Mouse (Mus musculus) duodenum, adult 2 months (tissue): ENCODE data around the gene Slc18a3. TPM values are rescaled to one million over a fixed set of nuclear protein-coding genes. Genes with fewer than 3 reads are reported as not detected.

Experiments
- polyA plus RNA-seq: library from polyadenylated mRNA; depleted of rRNA; stranded (reverse); fragments of >200 nt; gene quantifications from 2 replicates; pipeline ENCODE4 v1.2.3, GENCODE M21; 2012; ENCODE audit warnings: low replicate concordance; rRNA removed

Gene Slc18a3
- 1.0 and 1.2 TPM in 2 replicates for polyA plus RNA-seq

DNA sequence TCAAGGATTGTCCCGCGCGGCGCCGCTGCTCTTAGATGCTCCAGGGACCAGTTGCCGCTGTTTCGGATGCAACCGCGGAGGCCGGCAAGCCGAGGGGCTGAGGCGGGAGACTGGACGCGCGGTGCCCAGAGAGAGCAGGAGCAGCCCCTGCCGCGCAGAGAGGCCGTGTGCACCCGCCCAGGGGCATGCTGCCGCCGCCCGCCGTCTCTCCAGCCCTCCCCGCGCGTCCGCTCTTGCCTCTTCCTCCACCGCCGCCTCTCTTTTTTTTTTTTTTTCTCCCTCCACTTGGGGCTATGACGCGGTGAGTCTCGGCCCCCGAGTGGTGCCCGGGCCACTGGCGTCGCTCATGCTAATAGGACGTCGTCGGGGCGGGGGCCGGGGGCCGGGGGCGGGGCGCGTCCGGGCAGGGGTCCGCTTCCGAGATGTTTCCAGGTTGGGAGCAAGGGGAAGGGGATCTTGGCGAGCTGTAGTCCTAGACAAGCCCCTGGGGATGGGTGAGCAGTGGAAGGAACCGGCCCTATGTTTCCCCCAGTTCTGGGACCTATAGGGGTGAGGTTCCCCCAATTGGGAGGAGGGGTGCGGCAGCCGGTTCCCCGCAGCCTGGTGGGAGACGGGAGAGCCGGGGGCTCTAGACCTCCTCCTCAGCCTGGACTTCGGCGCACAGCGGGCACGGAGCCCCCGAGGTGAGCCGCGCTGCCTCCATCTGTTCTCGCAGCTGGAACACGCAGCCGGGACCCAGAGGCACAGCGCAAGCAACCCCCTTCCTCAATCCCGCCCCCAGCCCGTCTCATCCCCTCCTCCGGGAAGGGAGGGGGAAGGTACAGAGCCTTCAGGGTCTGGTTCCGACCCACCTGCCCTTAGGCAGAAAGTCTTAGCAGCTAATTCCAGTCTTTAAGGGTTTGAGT, at the start of gene Slc18a3:
Gene Slc18a3, minus strand, starts transcription at position 250 of the 905 bp plus-strand sequence.

DNA sequence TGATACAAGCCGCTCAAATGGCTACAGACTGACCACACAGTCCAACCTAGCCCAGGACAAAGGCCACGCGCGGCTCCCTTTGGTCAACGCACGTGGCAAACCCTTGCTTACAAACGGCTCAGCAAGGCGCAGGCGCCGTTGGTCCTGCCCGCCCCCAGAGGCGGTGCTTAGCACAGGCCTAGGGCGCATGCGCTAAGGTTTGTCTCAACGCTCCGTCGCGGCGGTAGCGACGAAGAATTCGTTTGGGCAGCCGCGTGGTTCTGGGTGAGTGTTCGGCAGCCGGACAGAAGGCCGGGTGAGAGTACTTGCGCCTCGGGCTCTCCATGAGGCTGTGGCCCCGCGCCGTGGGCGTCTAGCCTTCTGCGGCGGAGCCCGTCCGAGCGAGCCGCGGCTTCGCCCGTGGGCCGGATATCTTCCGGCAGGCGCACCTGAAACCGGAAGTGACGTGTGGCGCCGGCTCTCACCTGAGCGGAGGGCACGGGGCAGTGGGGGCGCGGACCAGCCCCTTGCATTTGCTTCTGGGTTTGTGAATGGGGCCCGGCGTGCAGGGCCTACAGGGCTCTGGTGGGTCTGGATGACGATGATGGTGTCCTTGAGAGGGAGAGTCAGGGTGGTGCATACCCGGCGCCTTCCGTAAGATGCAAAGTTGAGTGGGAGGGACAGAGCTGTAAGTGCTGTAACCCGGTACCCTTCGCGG, 48.8 kb upstream of the Slc18a3 start, which contains the start of gene Ercc6:
Gene Ercc6, plus strand, starts transcription at position 186 of the 697 bp plus-strand sequence.

DNA sequence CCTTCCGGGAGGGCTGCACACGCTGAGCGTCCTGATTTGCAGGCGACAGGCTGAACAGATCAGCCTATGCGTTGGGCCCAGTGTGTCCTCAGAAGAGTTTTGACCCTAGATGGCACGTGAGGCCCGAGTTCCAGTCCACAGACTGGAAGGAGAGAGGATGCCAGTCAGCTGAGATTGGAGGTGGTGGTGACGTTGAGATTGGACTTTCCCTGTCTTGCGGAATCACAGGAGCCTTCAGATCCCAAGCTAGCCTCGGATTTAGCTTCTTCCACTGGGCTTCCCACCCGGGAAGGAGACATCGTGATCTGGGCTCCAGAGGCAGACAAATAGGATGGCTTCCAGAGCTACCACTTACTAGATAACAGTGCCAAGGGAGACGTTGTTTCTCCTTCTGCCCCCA, 1.2 kb upstream of the Slc18a3 start, which contains the start of gene Chat:
Gene Chat, minus strand, starts transcription at position 101 of the 400 bp plus-strand sequence.

Other genes starting within 250 kb of the Slc18a3 start
- 1.6 and 1.7 TPM in 2 replicates for gene Ogdhl, start 142.8 kb downstream of the Slc18a3 start, polyA plus RNA-seq
- gene 1700024G13Rik, start 76.5 kb downstream of the Slc18a3 start, polyA plus RNA-seq, result not detected in 2 replicates
- 0.22 and 0.55 TPM in 2 replicates for gene Chat, start 1.1 kb upstream of the Slc18a3 start, polyA plus RNA-seq
- gene Ercc6, start 48.7 kb upstream of the Slc18a3 start, polyA plus RNA-seq, result 0.79 and 1.5 TPM in 2 replicates
- not detected in 2 replicates for gene Prrxl1, start 134.6 kb upstream of the Slc18a3 start, polyA plus RNA-seq
- 0.05 and 0.11 TPM in 2 replicates for gene 3425401B19Rik, start 220.4 kb upstream of the Slc18a3 start, polyA plus RNA-seq